Mouse (Mus musculus): ENCODE measurements around the gene Olfr1234. TPM values are rescaled to one million over a fixed set of nuclear protein-coding genes. Genes with fewer than 3 reads are reported as not detected.

Gene Olfr1234
- polyA plus RNA-seq (2015; fragmentation: Nextera tagmentation; extraction: Ambion mirVana), result not detected in 2 replicates

- no peaks in the 10 kb centered on the region for H3K9me3 ChIP-seq (replicated peaks; ENCODE audit: control insufficient read depth, low read length)
- no peak for ATAC-seq (replicated peaks; ENCODE audit: extremely low read depth, insufficient read depth, low FRiP score)
- no peaks in the 10 kb centered on the region for H3K27me3 ChIP-seq (ENCODE audit: control insufficient read depth, insufficient read depth, low read length)
- no peaks in the 10 kb centered on the region for H3K4me1 ChIP-seq (ENCODE audit: control insufficient read depth, insufficient read depth, low read length)
- 79% methylated on average over 4 of the region's 4 CpGs for WGBS
- no peak within 1 kb of the TSS for H3K9ac ChIP-seq (ENCODE audit: low read length)
- no peaks in the 10 kb centered on the region for H3K36me3 ChIP-seq (ENCODE audit: control insufficient read depth, insufficient read depth)
- H3K4me3 ChIP-seq (ENCODE audit: low read length), result no peak within 1 kb of the TSS
- no peak within 1 kb of the TSS for H3K4me2 ChIP-seq (ENCODE audit: low read depth, low read length)
- no peak within 1 kb of the TSS for H3K27ac ChIP-seq (ENCODE audit: low read length)
Measured at GRCm38 (mm10) chr2:89364765-89365164, at the start of gene Olfr1234. TSS of gene Olfr1234 (minus strand) at chr2:89364865.

GRCm38 (mm10) chr2:89409576-89409975, 44.9 kb upstream of the Olfr1234 start, which contains the start of gene Olfr1238:
TSS of gene Olfr1238 (minus strand) at chr2:89409676.
- no peaks in the 10 kb centered on the region for H3K9me3 ChIP-seq (replicated peaks; ENCODE audit: control insufficient read depth, low read length)
- H3K36me3 ChIP-seq (ENCODE audit: control insufficient read depth, insufficient read depth), result no peaks in the 10 kb centered on the region
- no peak within 1 kb of the TSS for H3K4me3 ChIP-seq (ENCODE audit: low read length)
- H3K9ac ChIP-seq (ENCODE audit: low read length), result no peak within 1 kb of the TSS
- no peaks in the 10 kb centered on the region for H3K4me1 ChIP-seq (ENCODE audit: control insufficient read depth, insufficient read depth, low read length)
- H3K27me3 ChIP-seq (ENCODE audit: control insufficient read depth, insufficient read depth, low read length), result no peaks in the 10 kb centered on the region
- H3K4me2 ChIP-seq (ENCODE audit: low read depth, low read length), result no peak within 1 kb of the TSS
- no peak for ATAC-seq (replicated peaks; ENCODE audit: extremely low read depth, insufficient read depth, low FRiP score)
- 79% methylated on average over 2 of the region's 2 CpGs for WGBS
- H3K27ac ChIP-seq (ENCODE audit: low read length), result no peak within 1 kb of the TSS

- Histone ChIP-seq H3K4me1 (ENCODE audit: control insufficient read depth, insufficient read depth, low read length) (no peaks in the 10 kb centered on the region), H3K27ac (ENCODE audit: low read length) (no peak overlapping the region), H3K36me3 (ENCODE audit: control insufficient read depth, insufficient read depth) (no peaks in the 10 kb centered on the region), H3K27me3 (ENCODE audit: control insufficient read depth, insufficient read depth, low read length) (no peaks in the 10 kb centered on the region), H3K9me3 (replicated peaks; ENCODE audit: control insufficient read depth, low read length) (no peaks in the 10 kb centered on the region), H3K4me3 (ENCODE audit: low read length) (no peak overlapping the region), H3K9ac (ENCODE audit: low read length) (no peak overlapping the region), H3K4me2 (ENCODE audit: low read depth, low read length) (no peak overlapping the region)
- 85% methylated on average over 1 of the region's 1 CpGs for WGBS
- no peak for ATAC-seq (replicated peaks; ENCODE audit: extremely low read depth, insufficient read depth, low FRiP score)
Measured at GRCm38 (mm10) chr2:89400882-89401281, 36.2 kb upstream of the Olfr1234 start.

GRCm38 (mm10) chr2:89342298-89342697, 22.4 kb downstream of the Olfr1234 start, which contains the start of gene Olfr1233:
TSS of gene Olfr1233 (minus strand) at chr2:89342398.
- Histone ChIP-seq H3K4me3 (ENCODE audit: low read length) (no peak within 1 kb of the TSS), H3K9ac (ENCODE audit: low read length) (no peak within 1 kb of the TSS), H3K9me3 (replicated peaks; ENCODE audit: control insufficient read depth, low read length) (no peaks in the 10 kb centered on the region), H3K4me1 (ENCODE audit: control insufficient read depth, insufficient read depth, low read length) (no peaks in the 10 kb centered on the region), H3K27ac (ENCODE audit: low read length) (no peak within 1 kb of the TSS), H3K4me2 (ENCODE audit: low read depth, low read length) (no peak within 1 kb of the TSS), H3K27me3 (ENCODE audit: control insufficient read depth, insufficient read depth, low read length) (no peaks in the 10 kb centered on the region), H3K36me3 (ENCODE audit: control insufficient read depth, insufficient read depth) (no peaks in the 10 kb centered on the region)
- no peak for ATAC-seq (replicated peaks; ENCODE audit: extremely low read depth, insufficient read depth, low FRiP score)

GRCm38 (mm10) chr2:89329575-89329974, 35.1 kb downstream of the Olfr1234 start, which contains the start of gene Olfr1232:
TSS of gene Olfr1232 (minus strand) at chr2:89329675.
- ATAC-seq (replicated peaks; ENCODE audit: extremely low read depth, insufficient read depth, low FRiP score), result no peak
- H3K9me3 ChIP-seq (replicated peaks; ENCODE audit: control insufficient read depth, low read length), result no peaks in the 10 kb centered on the region
- no peaks in the 10 kb centered on the region for H3K27me3 ChIP-seq (ENCODE audit: control insufficient read depth, insufficient read depth, low read length)
- H3K4me1 ChIP-seq (ENCODE audit: control insufficient read depth, insufficient read depth, low read length), result no peaks in the 10 kb centered on the region
- no peak within 1 kb of the TSS for H3K27ac ChIP-seq (ENCODE audit: low read length)
- H3K4me2 ChIP-seq (ENCODE audit: low read depth, low read length), result no peak within 1 kb of the TSS
- no peak within 1 kb of the TSS for H3K9ac ChIP-seq (ENCODE audit: low read length)
- H3K4me3 ChIP-seq (ENCODE audit: low read length), result no peak within 1 kb of the TSS
- H3K36me3 ChIP-seq (ENCODE audit: control insufficient read depth, insufficient read depth), result no peaks in the 10 kb centered on the region

Other genes starting within 250 kb of the Olfr1234 start
- gene Olfr1221, start 247.6 kb downstream of the Olfr1234 start, polyA plus RNA-seq (2015; fragmentation: Nextera tagmentation; extraction: Ambion mirVana), result not detected in 2 replicates
- gene Olfr1222, start 231.8 kb downstream of the Olfr1234 start, polyA plus RNA-seq (2015; fragmentation: Nextera tagmentation; extraction: Ambion mirVana), result not detected in 2 replicates
- not detected in 2 replicates for gene Olfr1223, start 213.3 kb downstream of the Olfr1234 start, polyA plus RNA-seq (2015; fragmentation: Nextera tagmentation; extraction: Ambion mirVana)
- gene Olfr1224-ps1, start 200.8 kb downstream of the Olfr1234 start, polyA plus RNA-seq (2015; fragmentation: Nextera tagmentation; extraction: Ambion mirVana), result not detected in 2 replicates
- gene Olfr1225, start 190.2 kb downstream of the Olfr1234 start, polyA plus RNA-seq (2015; fragmentation: Nextera tagmentation; extraction: Ambion mirVana), result not detected in 2 replicates
- not detected in 2 replicates for gene Olfr1226, start 164.8 kb downstream of the Olfr1234 start, polyA plus RNA-seq (2015; fragmentation: Nextera tagmentation; extraction: Ambion mirVana)
- not detected in 2 replicates for gene Olfr1228, start 110.8 kb downstream of the Olfr1234 start, polyA plus RNA-seq (2015; fragmentation: Nextera tagmentation; extraction: Ambion mirVana)
- not detected in 2 replicates for gene Olfr1229, start 76.9 kb downstream of the Olfr1234 start, polyA plus RNA-seq (2015; fragmentation: Nextera tagmentation; extraction: Ambion mirVana)
- not detected in 2 replicates for gene Olfr1230, start 67.6 kb downstream of the Olfr1234 start, polyA plus RNA-seq (2015; fragmentation: Nextera tagmentation; extraction: Ambion mirVana)
- not detected in 2 replicates for gene Olfr1231, start 57.8 kb downstream of the Olfr1234 start, polyA plus RNA-seq (2015; fragmentation: Nextera tagmentation; extraction: Ambion mirVana)
- gene Olfr1232, start 35.2 kb downstream of the Olfr1234 start, polyA plus RNA-seq (2015; fragmentation: Nextera tagmentation; extraction: Ambion mirVana), result not detected in 2 replicates
- not detected in 2 replicates for gene Olfr1233, start 22.5 kb downstream of the Olfr1234 start, polyA plus RNA-seq (2015; fragmentation: Nextera tagmentation; extraction: Ambion mirVana)
- not detected in 2 replicates for gene Olfr1238, start 44.8 kb upstream of the Olfr1234 start, polyA plus RNA-seq (2015; fragmentation: Nextera tagmentation; extraction: Ambion mirVana)
- gene Olfr1239, start 55.5 kb upstream of the Olfr1234 start, polyA plus RNA-seq (2015; fragmentation: Nextera tagmentation; extraction: Ambion mirVana), result not detected in 2 replicates
- gene Olfr1240, start 78.1 kb upstream of the Olfr1234 start, polyA plus RNA-seq (2015; fragmentation: Nextera tagmentation; extraction: Ambion mirVana), result not detected in 2 replicates
- not detected in 2 replicates for gene Olfr1241, start 122.3 kb upstream of the Olfr1234 start, polyA plus RNA-seq (2015; fragmentation: Nextera tagmentation; extraction: Ambion mirVana)
- gene Olfr1242, start 133.5 kb upstream of the Olfr1234 start, polyA plus RNA-seq (2015; fragmentation: Nextera tagmentation; extraction: Ambion mirVana), result not detected in 2 replicates
- not detected in 2 replicates for gene Olfr1243, start 166.6 kb upstream of the Olfr1234 start, polyA plus RNA-seq (2015; fragmentation: Nextera tagmentation; extraction: Ambion mirVana)
- not detected in 2 replicates for gene Olfr1245, start 213.6 kb upstream of the Olfr1234 start, polyA plus RNA-seq (2015; fragmentation: Nextera tagmentation; extraction: Ambion mirVana)
- gene Olfr1246, start 228.3 kb upstream of the Olfr1234 start, polyA plus RNA-seq (2015; fragmentation: Nextera tagmentation; extraction: Ambion mirVana), result not detected in 2 replicates
- gene Olfr1247, start 249.3 kb upstream of the Olfr1234 start, polyA plus RNA-seq (2015; fragmentation: Nextera tagmentation; extraction: Ambion mirVana), result not detected in 2 replicates